Mouse (Mus musculus): ENCODE results near the gene Atp6v1c2.

Atp6v1c2 gene

DNA sequence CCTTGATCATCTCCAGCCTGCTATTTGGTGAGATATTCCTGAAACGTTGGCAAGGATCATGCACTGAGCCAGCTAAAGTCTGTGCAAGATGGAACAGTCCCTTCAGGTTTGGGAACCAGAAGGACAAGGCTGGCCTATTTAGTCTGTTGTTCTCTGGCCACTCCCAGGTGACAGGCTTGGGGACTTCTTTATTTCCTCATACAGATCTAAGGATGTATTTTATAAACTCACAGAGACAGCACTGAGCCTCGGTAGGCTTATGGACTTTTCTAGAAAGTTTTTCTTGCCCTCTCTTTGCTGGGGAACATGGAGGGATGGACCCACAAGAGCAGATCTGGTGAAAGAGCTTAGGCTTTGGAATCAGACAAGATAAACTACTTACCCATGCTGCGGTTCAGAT is at the start of gene Atp6v1c2:
Gene Atp6v1c2 (minus strand): TSS at position 101 of the 400 bp plus-strand sequence.
- DNase-seq (ENCODE audit: low spot score) = no peak

DNA sequence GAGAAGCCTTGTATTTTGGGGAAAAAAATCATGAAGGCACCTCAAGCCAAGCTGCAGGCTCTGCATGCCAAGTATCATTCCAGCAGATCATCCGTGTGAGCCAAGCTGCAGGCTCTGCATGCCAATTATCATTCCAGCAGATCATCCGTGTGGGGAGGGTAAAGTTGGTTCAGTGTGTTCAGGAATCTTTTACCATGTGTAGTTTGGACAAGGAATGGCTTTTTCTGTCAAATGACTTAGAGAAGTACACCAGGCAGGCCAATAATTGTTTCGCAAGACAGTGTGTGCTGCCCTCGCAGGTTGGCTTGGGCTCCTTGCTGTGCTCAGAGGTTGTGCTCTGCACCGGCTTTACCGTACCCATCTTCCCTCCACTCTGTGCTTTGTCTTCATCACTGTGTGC is 47.4 kb upstream of the Atp6v1c2 start:
- no peak for DNase-seq (ENCODE audit: low spot score)

DNA sequence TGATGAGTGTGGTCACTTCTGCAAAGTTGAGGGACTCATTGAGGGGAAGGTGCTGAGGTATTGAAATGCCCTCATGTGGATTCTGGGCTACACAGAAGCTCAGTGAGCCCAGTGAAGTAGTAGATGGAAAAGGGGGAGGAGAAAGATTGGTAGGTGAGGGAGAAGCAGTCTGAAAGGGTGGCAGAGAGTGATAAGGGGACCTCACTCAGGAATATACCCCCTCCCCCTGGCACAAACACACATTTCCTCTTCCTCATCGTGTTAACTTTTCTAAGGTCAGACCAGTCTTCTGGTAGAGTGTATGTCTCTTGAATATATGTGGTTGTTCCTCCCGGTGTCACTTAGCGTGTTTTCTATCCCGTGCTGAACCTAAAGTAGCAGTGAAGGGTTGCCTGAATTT is 46.1 kb upstream of the Atp6v1c2 start:
- no peak for DNase-seq (ENCODE audit: low spot score)

DNA sequence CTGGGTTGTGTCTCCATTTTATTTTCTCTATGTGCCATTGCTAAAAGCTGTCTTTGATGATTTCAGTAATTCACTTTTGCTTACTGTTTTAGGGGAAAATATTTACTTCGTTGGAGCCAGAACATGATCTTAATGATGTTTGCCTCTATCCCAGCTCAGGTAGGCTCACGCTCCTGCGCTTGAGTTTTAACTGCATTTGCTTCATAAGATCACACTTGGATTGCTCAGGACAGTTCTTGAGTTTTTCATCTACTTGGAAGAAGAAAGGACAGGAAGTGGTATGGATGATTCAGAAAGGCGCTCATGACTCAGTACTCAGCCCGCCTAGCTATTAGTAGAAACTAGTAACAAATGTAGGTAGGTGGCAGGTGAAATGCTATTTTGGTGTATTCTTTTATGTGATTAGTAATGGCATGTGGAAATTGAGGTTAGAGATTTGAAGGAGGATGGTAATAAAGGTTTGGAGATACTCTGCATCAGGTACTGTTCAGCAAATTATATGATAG is 44.4 kb upstream of the Atp6v1c2 start:
- DNase-seq (ENCODE audit: low spot score) = no peak

DNA sequence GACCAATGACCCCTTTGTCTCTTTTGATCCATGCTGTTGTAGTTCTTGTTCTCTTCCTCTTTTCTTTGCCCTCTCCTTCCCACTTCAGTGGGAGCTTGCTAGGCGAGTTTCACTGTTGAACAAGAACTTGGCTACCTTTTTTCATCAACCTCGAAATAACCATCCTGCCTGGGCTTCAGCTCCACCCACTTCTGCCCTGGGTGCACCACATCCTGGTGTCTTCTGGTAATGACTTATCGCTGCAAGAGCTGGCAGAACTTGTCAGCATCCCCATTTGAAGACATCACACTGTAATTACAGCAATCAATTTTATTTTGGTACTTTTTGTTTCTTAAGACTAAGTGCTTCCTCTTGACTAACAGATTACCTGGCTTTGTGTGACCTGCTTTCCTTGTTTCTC is 43.5 kb upstream of the Atp6v1c2 start:
- DNase-seq (ENCODE audit: low spot score) = no peak

DNA sequence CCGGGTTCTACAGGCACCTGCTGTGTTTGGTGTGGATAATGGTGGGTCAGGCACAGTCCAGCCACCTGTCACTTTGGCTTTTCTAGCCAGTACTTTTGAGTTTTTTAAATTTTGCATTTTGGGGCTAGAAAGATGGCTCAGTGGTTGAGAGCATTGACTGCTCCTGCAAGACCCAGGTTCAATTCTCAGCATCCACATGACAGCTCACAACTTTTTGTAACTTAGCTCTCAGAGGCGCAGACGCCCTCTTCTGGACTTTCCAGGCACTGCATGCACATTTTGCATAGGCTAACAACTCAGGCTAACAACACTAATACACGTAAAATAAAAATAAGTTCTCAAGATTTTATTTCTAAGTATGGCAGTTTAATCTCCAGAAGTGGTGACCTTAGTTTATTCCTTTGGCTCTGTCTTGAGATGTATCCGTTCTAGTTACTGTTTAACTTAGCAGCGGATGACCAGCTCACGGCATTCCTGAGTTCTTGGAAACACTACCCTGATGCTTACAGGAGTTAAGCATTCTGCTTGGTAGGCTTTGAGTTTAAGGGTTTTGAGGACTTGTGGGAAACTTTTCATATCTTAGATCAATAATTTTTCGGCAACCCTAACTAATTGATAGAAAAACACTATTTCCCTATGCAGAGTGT is 42.6 kb upstream of the Atp6v1c2 start:
- DNase-seq (ENCODE audit: low spot score) = no peak

DNA sequence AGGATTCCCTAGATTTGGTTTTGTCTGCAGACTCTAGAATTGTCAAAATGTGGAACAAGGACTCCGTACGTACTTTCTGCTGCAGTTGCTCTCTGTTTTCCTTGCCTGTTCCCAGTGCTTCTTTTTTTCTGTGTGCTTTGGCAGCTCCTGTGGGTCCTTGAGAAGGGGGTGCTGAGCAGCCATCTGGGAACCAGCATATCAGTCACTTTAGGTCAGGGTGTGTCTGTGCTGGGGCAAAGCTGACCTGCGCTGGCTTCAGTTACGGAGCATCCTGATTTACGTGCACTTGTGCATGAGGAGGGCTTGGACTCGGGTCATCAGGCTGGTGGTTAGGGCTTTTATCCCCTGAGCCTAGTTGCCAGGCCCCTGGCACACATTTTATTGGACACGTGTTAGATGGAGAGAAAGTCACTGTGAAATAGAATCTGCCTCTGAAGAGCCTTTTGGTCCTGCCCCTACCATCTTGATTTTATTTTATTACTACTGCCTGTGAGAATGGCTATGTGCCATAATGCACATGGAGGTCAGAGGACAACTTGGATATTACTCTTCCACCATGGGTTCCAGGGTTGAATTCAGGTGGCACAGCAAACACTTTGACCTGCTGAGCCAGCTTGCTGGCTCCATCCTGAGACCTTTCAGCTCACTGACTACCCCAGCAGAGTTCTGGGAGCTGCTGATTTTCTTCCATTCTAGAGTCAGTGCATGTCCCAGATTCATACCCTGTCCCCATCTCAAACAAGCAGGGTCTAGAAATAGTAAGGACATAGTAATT is 40.6 kb upstream of the Atp6v1c2 start:
- DNase-seq (ENCODE audit: low spot score) = no peak

DNA sequence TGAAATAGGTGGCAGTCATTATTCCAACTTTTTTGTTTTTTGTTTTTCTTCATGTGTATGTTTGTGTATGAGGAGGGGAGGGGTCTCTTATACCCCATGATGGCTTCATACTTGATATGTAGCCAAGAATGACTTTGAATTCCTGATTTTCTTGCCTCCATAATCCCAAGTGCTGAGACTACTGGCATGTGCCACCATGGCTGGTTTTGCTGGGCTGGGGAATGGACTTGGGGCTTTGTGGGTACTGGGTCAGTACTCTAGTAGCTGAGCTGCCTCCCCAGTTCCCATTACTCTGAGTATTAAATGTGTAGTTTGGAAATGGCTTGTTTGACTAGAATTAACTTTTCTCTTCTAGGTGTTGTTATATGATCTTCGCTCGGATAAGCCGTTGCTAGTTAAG is 40.0 kb upstream of the Atp6v1c2 start:
- no peak for DNase-seq (ENCODE audit: low spot score)

DNA sequence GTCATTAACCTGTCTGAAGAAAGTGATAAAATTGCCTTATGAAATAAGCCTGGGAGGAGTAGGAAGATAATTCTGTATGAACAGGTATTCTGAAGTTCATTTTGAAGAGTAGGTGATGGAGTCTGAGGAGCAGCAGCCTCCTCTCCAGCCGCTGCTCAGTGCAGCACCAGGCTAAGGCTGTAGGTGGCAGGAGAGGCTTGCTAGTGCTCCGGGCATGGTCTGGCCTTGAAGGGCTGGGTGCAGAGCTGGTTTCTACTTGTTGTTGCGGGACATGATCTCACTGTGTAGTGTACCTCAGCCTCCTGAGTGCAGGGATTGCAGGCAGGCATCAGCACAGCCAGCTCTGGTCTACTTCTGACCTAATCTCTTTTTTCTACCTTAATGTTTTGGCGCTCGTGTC is 37.8 kb upstream of the Atp6v1c2 start:
- DNase-seq (ENCODE audit: low spot score) = peak; percentile 39

DNA sequence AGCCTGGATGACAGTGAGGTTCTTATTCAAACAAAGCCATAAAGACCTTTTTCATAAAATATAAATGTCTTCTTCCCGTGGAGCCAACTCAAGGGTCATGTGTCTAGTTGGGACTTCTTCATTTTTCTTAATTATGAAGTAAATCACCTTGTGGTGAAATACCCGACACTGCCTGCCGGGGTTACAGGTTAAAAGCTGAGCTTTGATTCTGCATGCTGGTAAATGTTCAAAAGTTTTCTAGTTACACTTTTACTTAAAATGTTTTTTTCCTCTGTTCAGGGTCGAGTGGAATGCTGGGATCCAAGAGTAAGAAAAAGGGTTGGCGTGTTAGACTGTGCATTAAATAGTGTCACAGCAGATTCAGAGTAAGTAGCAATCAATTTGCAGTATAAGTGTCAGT is 33.2 kb upstream of the Atp6v1c2 start:
- no peak for DNase-seq (ENCODE audit: low spot score)

DNA sequence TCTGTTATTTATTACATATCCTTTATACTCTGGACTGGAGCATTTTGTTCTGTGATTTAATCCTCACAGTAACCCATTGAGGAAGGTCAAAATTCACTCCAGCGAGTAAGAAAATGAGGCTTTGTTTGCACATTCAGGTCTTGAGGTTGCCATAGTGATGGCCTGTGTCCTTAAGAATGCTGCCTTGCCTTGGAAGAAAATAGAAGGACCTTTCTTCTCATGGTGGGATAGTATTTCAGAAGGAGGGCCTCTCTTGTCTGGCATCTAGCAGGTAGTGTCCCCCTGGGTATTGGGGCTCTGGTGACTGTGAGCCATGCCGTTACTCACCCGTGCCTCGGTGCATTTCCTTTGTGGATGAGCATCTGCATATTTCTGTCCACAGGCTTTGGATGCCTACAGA is 31.5 kb upstream of the Atp6v1c2 start:
- no peak for DNase-seq (ENCODE audit: low spot score)

DNA sequence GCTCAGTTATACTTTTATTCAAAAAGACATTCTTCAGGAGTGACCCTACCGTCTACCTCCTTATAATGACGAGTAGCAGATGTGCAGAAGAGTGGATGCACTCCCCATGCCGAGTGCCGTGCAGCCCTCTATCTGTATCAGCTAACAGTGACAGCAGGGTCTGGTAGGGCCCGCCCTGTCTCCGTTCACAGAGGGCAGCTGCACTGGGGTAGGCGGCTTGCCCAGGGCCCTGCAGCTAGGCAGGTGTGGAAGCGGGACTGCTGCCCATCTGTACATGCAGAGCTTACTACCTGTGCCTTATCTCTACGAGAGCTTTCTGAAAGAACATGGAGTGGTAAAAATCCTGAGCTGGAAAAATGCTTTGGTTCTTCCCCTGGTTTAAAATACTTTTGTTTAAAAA is 30.9 kb upstream of the Atp6v1c2 start:
- no peak for DNase-seq (ENCODE audit: low spot score)

DNA sequence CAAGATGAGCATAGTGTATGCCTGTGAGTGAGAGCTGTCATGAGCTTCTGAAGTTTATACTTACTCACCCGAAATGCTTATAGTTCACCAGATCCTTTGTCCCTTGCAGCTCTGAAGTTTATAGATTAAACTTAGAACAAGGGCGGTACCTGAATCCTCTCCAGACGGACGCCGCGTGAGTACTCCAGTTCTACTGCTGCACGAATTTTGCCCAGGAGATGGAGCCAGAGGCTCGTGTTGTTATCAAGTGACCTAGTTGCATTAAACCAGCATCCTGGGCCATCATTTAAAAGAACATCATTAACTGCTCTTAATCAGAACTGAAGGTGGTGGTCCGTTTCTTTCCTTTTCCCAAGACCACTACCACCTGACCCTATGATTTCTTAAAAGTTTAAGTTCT is 29.8 kb upstream of the Atp6v1c2 start:
- DNase-seq (ENCODE audit: low spot score) = no peak

DNA sequence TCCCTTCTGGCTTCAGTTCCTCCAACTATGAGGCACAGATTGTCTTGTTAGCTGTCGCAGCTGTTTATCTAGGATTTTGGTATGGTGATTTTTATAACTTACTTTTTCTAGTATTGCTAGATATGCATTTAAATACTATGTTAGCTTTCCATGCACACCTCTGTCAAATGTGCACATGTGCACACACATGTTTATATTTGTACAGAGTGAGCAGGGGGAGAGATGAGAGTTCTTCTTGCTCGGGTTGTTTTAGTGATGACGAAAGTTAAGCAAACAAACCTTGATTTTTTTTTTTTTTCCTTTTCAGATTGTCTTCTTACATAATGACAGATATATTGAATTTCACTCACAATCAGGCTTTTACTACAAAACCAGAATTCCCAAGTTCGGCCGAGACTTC is 28.6 kb upstream of the Atp6v1c2 start:
- no peak for DNase-seq (ENCODE audit: low spot score)

DNA sequence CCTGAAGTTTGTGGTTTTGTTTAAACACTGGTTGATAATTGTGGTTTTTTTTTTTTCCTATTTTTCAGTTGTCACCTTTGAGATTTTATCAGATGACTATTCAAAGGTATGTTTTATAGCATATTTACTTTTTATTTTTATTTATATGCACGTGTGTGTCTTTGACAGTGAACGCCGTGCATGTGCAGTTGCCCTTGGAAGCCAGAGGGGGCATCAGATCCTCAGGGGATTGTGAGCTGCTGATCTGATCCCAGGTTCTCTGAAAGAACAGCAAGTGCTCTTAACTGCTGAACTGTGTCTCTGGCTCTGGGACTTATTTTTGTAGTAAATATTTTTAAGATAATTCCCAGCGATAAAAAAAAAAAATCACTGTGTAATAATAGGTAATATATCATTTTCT is 27.7 kb upstream of the Atp6v1c2 start:
- no peak for DNase-seq (ENCODE audit: low spot score)

DNA sequence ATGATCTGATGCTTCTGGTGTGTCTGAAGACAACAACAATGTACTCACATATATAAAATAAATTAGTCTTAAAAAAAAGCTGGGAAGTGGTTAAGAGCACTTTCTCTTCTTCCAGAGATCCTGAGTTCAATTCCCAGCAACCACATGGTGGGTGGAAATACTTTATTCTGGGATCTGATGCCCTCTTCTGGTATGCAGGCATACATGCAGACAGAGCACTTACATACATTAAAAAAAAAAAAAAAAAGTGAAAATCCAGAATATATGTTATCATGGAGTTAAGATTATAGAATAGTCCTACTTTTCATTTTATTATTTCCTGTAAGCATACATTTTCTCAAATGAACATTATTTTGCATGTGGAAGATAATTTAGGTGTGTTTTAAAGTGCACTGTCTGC is 20.9 kb upstream of the Atp6v1c2 start:
- DNase-seq (ENCODE audit: low spot score) = no peak

DNA sequence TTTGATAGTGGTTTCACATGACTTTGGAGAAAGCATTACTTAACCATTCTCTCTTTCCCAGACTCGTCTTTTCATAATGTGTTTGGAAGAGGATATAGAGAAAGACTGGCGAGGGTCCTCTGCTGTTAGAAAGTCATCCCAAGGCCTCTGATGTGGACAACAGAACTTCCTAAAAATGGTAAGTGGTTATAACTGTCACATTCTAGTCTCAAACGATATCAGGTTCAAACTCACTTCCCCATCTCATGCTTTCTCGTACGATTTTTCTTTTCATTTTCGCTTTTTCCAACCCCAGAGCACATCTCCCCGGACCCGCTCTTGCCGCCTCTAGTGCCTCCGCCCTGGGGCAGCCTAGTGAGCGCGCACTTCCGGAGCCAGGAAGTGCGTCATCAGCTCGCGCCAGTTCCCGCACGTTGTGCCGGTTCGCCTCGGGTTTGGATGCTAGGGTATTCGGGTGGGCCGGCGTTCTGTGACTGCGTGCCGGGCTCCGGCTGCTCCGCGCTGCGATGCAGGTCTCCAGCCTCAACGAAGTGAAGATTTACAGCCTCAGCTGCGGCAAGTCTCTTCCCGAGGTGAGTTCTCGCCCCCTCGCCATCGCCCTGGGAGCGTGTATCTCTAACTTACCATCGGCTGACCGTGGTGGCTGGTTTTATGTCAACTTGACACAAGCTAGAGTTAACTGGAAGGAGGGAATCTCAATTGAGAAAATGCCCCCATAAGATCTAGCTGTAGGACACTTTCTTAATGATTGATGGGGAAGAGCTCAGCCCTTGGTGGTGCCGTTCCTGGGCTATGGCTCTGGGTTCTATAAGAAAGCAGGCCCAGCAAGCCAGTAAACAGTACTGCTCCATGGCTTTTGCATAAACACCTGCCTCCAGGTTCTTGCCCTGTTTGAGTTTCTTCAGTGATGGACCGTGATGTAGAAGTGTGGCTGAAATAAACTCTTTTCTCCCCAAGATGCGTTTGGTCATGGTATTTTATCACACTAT is 19.2 kb upstream of the Atp6v1c2 start, which contains the start of gene Nol10:
Gene Nol10 (plus strand): TSS at position 411 of the 989 bp plus-strand sequence.
- DNase-seq (ENCODE audit: low spot score) = peak; percentile 91

DNA sequence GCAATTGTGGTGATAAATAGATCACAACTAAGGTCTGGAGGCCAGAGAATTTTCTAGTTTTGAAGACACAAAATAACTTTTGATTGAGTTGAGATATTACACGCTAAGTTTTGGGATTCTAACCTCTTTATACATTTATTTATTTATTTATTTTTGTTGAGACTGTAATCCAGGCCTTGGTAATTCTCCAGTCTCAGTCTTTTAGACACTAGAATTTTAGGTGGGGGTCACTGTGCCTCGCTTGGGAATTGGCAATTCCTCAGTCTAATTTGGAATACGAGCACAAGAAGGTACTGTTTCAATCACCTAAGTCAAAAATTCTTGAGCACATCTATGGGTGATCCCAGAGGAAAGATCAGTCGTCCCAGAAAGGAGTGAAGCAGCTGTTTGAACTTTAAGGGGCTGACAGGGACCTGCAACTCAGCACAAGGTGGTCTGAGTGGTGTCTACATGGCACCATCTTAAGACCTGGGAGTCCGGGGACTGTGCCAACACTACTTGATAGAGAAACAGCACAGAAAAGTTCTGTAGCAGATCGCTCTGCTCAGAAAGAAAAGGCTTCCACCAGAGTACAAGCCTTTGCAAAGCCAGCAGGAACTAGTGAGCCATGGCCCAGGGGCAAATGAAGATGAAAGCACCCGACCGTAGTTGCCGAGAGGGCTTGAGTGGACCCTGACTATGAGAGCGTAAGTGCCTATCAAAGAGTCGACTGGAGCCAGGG is 18.3 kb upstream of the Atp6v1c2 start:
- no peak for DNase-seq (ENCODE audit: low spot score)

DNA sequence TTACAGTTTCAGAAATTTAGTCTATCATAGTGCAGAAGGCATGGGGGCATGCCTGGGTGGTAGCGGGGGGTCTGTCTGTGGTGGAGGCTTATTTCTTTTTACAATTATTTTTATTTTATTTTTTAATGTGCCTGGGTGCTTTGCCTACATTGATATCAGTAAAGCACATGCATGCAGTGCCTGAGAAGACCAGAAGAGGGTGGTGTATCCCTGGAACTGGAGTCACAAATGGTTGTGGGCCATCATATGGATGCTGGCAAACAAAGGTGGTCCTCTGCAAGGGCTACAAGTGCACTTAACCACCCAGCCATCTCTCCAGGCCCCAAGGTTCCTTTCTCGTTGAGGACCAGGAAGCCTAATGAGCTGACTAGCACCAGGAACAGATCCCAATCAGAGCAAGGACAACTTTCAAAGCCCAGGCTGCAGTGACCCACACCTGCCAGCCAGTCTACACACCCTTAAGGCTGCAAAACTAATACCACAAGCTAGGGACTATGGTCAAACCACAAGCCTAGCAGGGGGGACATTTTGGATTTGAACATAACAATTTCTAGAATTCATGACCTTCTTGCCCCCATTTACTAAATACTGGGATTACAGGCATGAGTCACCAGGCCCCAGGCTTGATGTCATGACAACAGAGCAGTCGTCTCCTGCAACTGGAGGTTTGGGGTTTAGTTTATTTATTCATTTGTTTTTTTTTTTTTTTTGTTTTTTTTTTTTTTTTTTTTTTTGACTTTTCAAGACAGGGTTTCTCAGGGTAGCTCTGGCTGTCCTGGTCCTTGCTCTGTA is 10.2 kb upstream of the Atp6v1c2 start:
- DNase-seq (ENCODE audit: low spot score) = no peak

DNA sequence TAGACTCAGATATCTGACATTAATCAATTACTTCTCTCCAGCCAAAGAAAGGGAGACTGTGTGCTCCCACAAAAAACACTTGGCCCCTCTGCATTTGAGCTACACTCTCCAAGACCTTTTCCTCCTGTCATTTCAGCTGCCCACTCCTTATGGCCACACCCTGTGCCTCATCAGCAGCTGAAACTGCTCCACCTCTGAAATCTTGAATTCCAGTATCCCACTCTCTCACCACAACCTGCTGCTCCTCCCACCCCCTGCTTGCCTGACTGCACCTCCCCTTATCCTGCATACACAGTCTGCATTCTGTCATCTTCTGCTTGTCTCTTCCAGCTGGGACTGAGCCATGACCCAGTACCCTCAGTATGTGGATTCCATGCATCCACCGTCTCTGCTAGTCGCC is 9.2 kb upstream of the Atp6v1c2 start:
- no peak for DNase-seq (ENCODE audit: low spot score)

DNA sequence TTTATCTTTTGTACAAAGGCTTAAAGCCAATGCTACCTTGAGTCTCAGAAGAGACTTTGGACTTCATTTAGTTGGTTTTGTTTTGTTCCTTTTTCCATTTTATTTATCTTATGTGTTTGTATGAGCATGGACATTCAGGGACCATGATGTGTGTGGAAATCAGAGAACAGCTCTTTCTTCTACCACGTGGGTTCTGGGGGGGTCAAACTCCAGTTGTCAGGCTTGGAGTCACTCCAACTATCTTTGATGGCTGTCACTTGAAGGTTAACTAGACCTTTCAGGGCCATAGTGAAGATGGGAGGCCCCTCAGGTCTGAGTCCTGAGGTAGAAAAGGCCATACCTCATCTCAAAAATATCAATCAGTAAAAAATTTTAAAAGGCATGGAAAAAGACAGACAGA is 4.3 kb upstream of the Atp6v1c2 start:
- DNase-seq (ENCODE audit: low spot score) = no peak

Data from lung, postnatal 25 days (tissue).